Mouse (Mus musculus) c-Kit-positive CD71-positive TER-119-positive erythroid progenitor cells, embryonic 14.5 days (primary cell): ENCODE data around the gene Arih2.

Source experiments
- DNase-seq: peaks from one replicate; pipeline ENCODE4 v3.0.0-alpha.2; 2013; ENCODE audit warnings: low spot score

The Arih2 gene

DNA sequence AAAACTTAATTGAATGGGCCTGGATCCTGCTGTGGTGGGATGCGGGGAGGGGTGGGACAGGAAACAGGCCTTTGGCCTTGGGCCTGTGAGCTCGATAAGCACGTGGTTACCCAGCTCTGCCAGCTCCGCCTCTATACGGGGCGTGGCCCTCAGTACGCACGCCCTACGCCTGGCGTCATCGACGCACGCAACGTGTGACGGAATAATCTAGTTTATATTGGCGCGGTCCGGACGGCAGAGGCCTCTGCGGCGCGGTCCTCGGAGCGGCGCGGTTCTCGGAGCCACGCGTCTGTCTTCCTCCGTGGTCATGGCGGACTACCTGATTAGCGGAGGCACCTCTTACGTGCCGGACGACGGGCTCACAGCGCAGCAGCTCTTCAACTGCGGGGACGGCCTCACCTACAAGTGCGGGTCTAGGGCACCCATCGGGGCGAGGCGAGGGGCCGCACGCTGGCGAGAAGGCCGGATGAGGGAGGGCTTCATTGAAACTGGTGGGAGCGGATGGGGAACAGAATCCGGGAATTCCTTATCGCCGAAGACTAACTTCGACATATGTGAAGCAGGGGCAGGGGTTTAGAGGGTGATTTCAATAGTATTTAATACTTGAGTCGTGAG lies 88.9 kb downstream of the Arih2 start, which contains the start of gene Impdh2:
TSS of gene Impdh2 (plus strand) at position 60 of the 615 bp plus-strand sequence.
- DNase-seq: peak; percentile 97

DNA sequence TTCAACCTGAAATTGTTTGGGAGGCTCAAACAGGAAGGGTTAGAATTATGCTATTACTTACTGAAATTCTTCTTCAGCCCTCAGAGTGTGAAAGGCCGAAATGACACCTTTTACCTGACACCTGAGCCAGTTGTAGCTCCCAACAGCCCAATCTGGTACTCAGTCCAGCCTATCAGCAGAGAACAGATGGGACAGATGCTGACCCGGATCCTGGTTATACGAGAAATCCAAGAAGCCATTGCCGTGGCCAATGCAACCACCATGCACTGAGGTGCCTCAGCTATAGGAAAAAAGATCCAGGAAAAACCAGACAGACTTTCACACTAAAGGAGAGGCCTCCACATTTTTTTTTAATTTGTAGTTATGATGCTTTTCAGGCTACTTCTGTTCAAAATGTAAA lies 90.0 kb downstream of the Arih2 start:
- DNase-seq: no peak
